Mouse (Mus musculus): ENCODE data around the gene D430042O09Rik.

- TF ChIP-seq CTCF (IDR thresholded peaks at IDR 0.05; ENCODE audit: low read depth): no peak
- TF ChIP-seq EP300 (IDR thresholded peaks at IDR 0.05; ENCODE audit: low read depth): no peak
Observed at GRCm38 (mm10) chr7:125899036-125899435, 191.3 kb downstream of the D430042O09Rik start.
